Mouse (Mus musculus) cerebellum, adult 8-10 months (tissue): Measurements from ENCODE around the gene Dctn2.

Source experiments
- DNase-seq: peaks from one replicate; pipeline ENCODE4 v3.0.0; 2022

Dctn2 gene

GRCm38 (mm10) chr10:127317277-127317676 is 51.1 kb downstream of the Dctn2 start:
- DNase-seq, result no peak

GRCm38 (mm10) chr10:127318009-127318408 is 51.8 kb downstream of the Dctn2 start:
- no peak for DNase-seq

- DNase-seq, result no peak
Measured at GRCm38 (mm10) chr10:127319969-127320368, 53.8 kb downstream of the Dctn2 start.

- no peak for DNase-seq
Measured at GRCm38 (mm10) chr10:127321621-127322020, 55.5 kb downstream of the Dctn2 start, which contains the start of gene Arhgap9. Gene Arhgap9 (plus strand): TSS chr10:127321964.

- no peak for DNase-seq
Measured at GRCm38 (mm10) chr10:127322178-127322577, 56.0 kb downstream of the Dctn2 start.

GRCm38 (mm10) chr10:127322669-127323068 is 56.5 kb downstream of the Dctn2 start:
- no peak for DNase-seq

GRCm38 (mm10) chr10:127323131-127323855 is 57.1 kb downstream of the Dctn2 start:
- DNase-seq, result no peak

GRCm38 (mm10) chr10:127324495-127324894 is 58.3 kb downstream of the Dctn2 start:
- DNase-seq, result no peak

GRCm38 (mm10) chr10:127325454-127326016 is 59.4 kb downstream of the Dctn2 start:
- DNase-seq, result no peak

GRCm38 (mm10) chr10:127326017-127326801 is 60.0 kb downstream of the Dctn2 start:
- no peak for DNase-seq

GRCm38 (mm10) chr10:127326828-127327227 is 60.7 kb downstream of the Dctn2 start:
- no peak for DNase-seq

GRCm38 (mm10) chr10:127327461-127328145 is 61.4 kb downstream of the Dctn2 start:
- DNase-seq, result no peak

- no peak for DNase-seq
Measured at GRCm38 (mm10) chr10:127330212-127330611, 64.0 kb downstream of the Dctn2 start.
